Mouse (Mus musculus) thymus, postnatal 14 days (tissue): ENCODE measurements around the gene Gpr153.
A peak's percentile ranks its signal among the peaks of the same experiment; 100 is the strongest.

Source experiments
- DNase-seq: peaks from one replicate; pipeline ENCODE4 v3.0.0; 2021

Gpr153 gene

GRCm38 (mm10) chr4:152290991-152291390, 17.0 kb downstream of the Gpr153 start:
- DNase-seq: no peak

- no peak for DNase-seq
Observed at GRCm38 (mm10) chr4:152291562-152291961, 17.5 kb downstream of the Gpr153 start, which contains the start of gene Hes3. Gene Hes3, minus strand, starts transcription at chr4:152291662.

- DNase-seq: no peak
Observed at GRCm38 (mm10) chr4:152292102-152292765, 18.2 kb downstream of the Gpr153 start.

- peak; percentile 19 for DNase-seq
Observed at GRCm38 (mm10) chr4:152294188-152294929, 20.3 kb downstream of the Gpr153 start.

GRCm38 (mm10) chr4:152295916-152296315, 21.9 kb downstream of the Gpr153 start:
- DNase-seq: peak; percentile 61

- no peak for DNase-seq
Observed at GRCm38 (mm10) chr4:152296371-152296770, 22.3 kb downstream of the Gpr153 start.

- DNase-seq: peak; percentile 100
Observed at GRCm38 (mm10) chr4:152296874-152297861, 23.1 kb downstream of the Gpr153 start, which contains the start of gene Icmt. Gene Icmt, plus strand, starts transcription at chr4:152297227.

GRCm38 (mm10) chr4:152298836-152299235, 24.8 kb downstream of the Gpr153 start:
- no peak for DNase-seq

GRCm38 (mm10) chr4:152300375-152300774, 26.3 kb downstream of the Gpr153 start:
- DNase-seq: no peak

GRCm38 (mm10) chr4:152302012-152302411, 28.0 kb downstream of the Gpr153 start:
- no peak for DNase-seq

- DNase-seq: no peak
Observed at GRCm38 (mm10) chr4:152303172-152303571, 29.1 kb downstream of the Gpr153 start.

- no peak for DNase-seq
Observed at GRCm38 (mm10) chr4:152304685-152305084, 30.7 kb downstream of the Gpr153 start.

- no peak for DNase-seq
Observed at GRCm38 (mm10) chr4:152305991-152306390, 32.0 kb downstream of the Gpr153 start.

GRCm38 (mm10) chr4:152307542-152307941, 33.5 kb downstream of the Gpr153 start:
- DNase-seq: no peak

- no peak for DNase-seq
Observed at GRCm38 (mm10) chr4:152312186-152312585, 38.2 kb downstream of the Gpr153 start.

GRCm38 (mm10) chr4:152313211-152313632, 39.2 kb downstream of the Gpr153 start:
- no peak for DNase-seq

GRCm38 (mm10) chr4:152313934-152314333, 39.9 kb downstream of the Gpr153 start:
- DNase-seq: no peak

- no peak for DNase-seq
Observed at GRCm38 (mm10) chr4:152315498-152316213, 41.6 kb downstream of the Gpr153 start.

- no peak for DNase-seq
Observed at GRCm38 (mm10) chr4:152317631-152318033, 43.6 kb downstream of the Gpr153 start.

- DNase-seq: peak; percentile 43
Observed at GRCm38 (mm10) chr4:152318517-152319234, 44.6 kb downstream of the Gpr153 start, which contains the start of gene Rnf207. Gene Rnf207, minus strand, starts transcription at chr4:152318993.

GRCm38 (mm10) chr4:152321464-152321863, 47.4 kb downstream of the Gpr153 start:
- DNase-seq: no peak
